Mouse (Mus musculus) stomach, postnatal 0 days (tissue): ENCODE results near the gene Lrrtm4. TPM values are rescaled to one million over a fixed set of nuclear protein-coding genes. Genes with fewer than 3 reads are reported as not detected.

ENCODE experiments used
- ATAC-seq: fragments of 200-750 bp; cut with Nextera tagmentation; 2 replicates; pipeline ENCODE4 v1.8.0; 2017; ENCODE audit not compliant: low FRiP score, low TSS enrichment
- DNase-seq: peaks from one replicate; pipeline ENCODE4 v3.0.0-alpha.2; 2016; ENCODE audit warnings: low spot score
- H3K27ac ChIP-seq: fragments of 300-500 bp; sonication (generic); replicated peaks from 2 replicates; pipeline ENCODE4 v1.5.1; 2014; ENCODE audit warnings: mild to moderate bottlenecking, control low read depth
- H3K27me3 ChIP-seq: fragments of 300-500 bp; sonication (generic); 2 replicates; pipeline ENCODE4 v1.6.1; 2014; ENCODE audit warnings: low read length; ENCODE audit not compliant: control insufficient read depth, insufficient read depth
- H3K36me3 ChIP-seq: fragments of 300-500 bp; sonication (generic); 2 replicates; pipeline ENCODE4 v1.6.1; 2014; ENCODE audit warnings: low read length, mixed read lengths; ENCODE audit not compliant: control insufficient read depth, insufficient read depth
- H3K4me1 ChIP-seq: fragments of 300-500 bp; sonication (generic); replicated peaks from 2 replicates; pipeline ENCODE4 v1.6.1; 2014; ENCODE audit warnings: antibody characterized with exemption; ENCODE audit not compliant: control insufficient read depth, insufficient read depth
- H3K4me2 ChIP-seq: fragments of 300-500 bp; sonication (generic); replicated peaks from 2 replicates; pipeline ENCODE4 v1.6.1; 2014; ENCODE audit warnings: low read depth, mild to moderate bottlenecking, control low read depth, moderate library complexity
- H3K4me3 ChIP-seq: fragments of 300-500 bp; sonication (generic); 2 replicates; pipeline ENCODE4 v1.5.1; 2014; ENCODE audit warnings: low read depth, low read length, control low read depth
- H3K9ac ChIP-seq: fragments of 300-500 bp; sonication (generic); 2 replicates; pipeline ENCODE4 v1.6.1; 2014; ENCODE audit warnings: mild to moderate bottlenecking, low read length, control low read depth, mixed read lengths
- H3K9me3 ChIP-seq: fragments of 300-500 bp; sonication (generic); 2 replicates; pipeline ENCODE4 v1.6.1; 2016; ENCODE audit warnings: low read length; ENCODE audit not compliant: control insufficient read depth
- CTCF ChIP-seq: IDR thresholded peaks from 2 replicates; pipeline ENCODE4 v1.5.1; 2016; ENCODE audit warnings: antibody characterized with exemption, low read depth, mild to moderate bottlenecking, moderate library complexity
- EP300 ChIP-seq: optimal IDR thresholded peaks from 2 replicates; pipeline ENCODE3; 2016; ENCODE audit warnings: antibody characterized with exemption
- WGBS: fragments of 180-500 bp; shearing (Covaris S2); extraction: QIAGEN DNeasy Blood & Tissue Kit; methylation state at CpG from one replicate; pipeline ENCODE4 v1.1.7; 2014; 5-methylcytosine and 5-hydroxymethylcytosine counted together
- polyA plus RNA-seq: library from polyadenylated mRNA; unstranded; fragments of >200 nt; fragmentation: Nextera tagmentation; extraction: Ambion mirVana; gene quantifications from 2 replicates; pipeline ENCODE4 v1.2.1, GENCODE M21; 2015

The Lrrtm4 gene
- polyA plus RNA-seq, 1 experiment from 2014 or later: 0.67 TPM

- Histone ChIP-seq H3K36me3 (no peaks in the 10 kb centered on the region), H3K4me3 (no peak overlapping the region), H3K27me3 (no peaks in the 10 kb centered on the region), H3K4me1 (no peaks in the 10 kb centered on the region), H3K4me2 (no peak overlapping the region), H3K9ac (no peak overlapping the region), H3K27ac (no peak overlapping the region), H3K9me3 (no peaks in the 10 kb centered on the region)
- no peak for TF ChIP-seq CTCF
- TF ChIP-seq EP300: no peak
- ATAC-seq (no peak), DNase-seq (no peak)
- 65% methylated on average over 4 of the region's 4 CpGs for WGBS
Measured at GRCm38 (mm10) chr6:80094909-80095308, 76.2 kb downstream of the Lrrtm4 start.

- TF ChIP-seq EP300 (no peak), CTCF (no peak)
- ATAC-seq: no peak
- Histone ChIP-seq H3K4me1 (no peaks in the 10 kb centered on the region), H3K9me3 (no peaks in the 10 kb centered on the region), H3K4me2 (no peak overlapping the region), H3K4me3 (no peak overlapping the region), H3K36me3 (no peaks in the 10 kb centered on the region), H3K27me3 (no peaks in the 10 kb centered on the region), H3K27ac (no peak overlapping the region), H3K9ac (no peak overlapping the region)
- no peak for DNase-seq
- 86% methylated on average over 2 of the region's 2 CpGs for WGBS
Measured at GRCm38 (mm10) chr6:80105343-80105742, 86.7 kb downstream of the Lrrtm4 start.

GRCm38 (mm10) chr6:80105843-80106242 lies 87.2 kb downstream of the Lrrtm4 start:
- WGBS: 83% methylated on average over 1 of the region's 1 CpGs
- no peak overlapping the region for H3K27ac ChIP-seq
- H3K9me3 ChIP-seq: no peaks in the 10 kb centered on the region
- H3K36me3 ChIP-seq: no peaks in the 10 kb centered on the region
- ATAC-seq (no peak), DNase-seq (no peak)
- no peak overlapping the region for H3K9ac ChIP-seq
- no peaks in the 10 kb centered on the region for H3K4me1 ChIP-seq
- no peak overlapping the region for H3K4me2 ChIP-seq
- no peak for TF ChIP-seq EP300
- TF ChIP-seq CTCF: no peak
- no peak overlapping the region for H3K4me3 ChIP-seq
- no peaks in the 10 kb centered on the region for H3K27me3 ChIP-seq

- Histone ChIP-seq H3K9me3 (no peaks in the 10 kb centered on the region), H3K4me2 (no peak overlapping the region), H3K27me3 (no peaks in the 10 kb centered on the region), H3K36me3 (no peaks in the 10 kb centered on the region), H3K9ac (no peak overlapping the region), H3K4me1 (no peaks in the 10 kb centered on the region), H3K4me3 (no peak overlapping the region), H3K27ac (no peak overlapping the region)
- TF ChIP-seq CTCF (no peak), EP300 (no peak)
- ATAC-seq (no peak), DNase-seq (no peak)
- WGBS: 73% methylated on average over 1 of the region's 1 CpGs
Measured at GRCm38 (mm10) chr6:80126419-80126818, 107.7 kb downstream of the Lrrtm4 start.

- H3K9ac ChIP-seq: no peak overlapping the region
- no peak for DNase-seq
- H3K4me1 ChIP-seq: no peaks in the 10 kb centered on the region
- no peaks in the 10 kb centered on the region for H3K36me3 ChIP-seq
- H3K4me3 ChIP-seq: no peak overlapping the region
- 71% methylated on average over 4 of the region's 4 CpGs for WGBS
- ATAC-seq: no peak
- H3K27ac ChIP-seq: no peak overlapping the region
- H3K4me2 ChIP-seq: no peak overlapping the region
- H3K9me3 ChIP-seq: no peaks in the 10 kb centered on the region
- TF ChIP-seq CTCF (no peak), EP300 (no peak)
- no peaks in the 10 kb centered on the region for H3K27me3 ChIP-seq
Measured at GRCm38 (mm10) chr6:80162585-80162984, 143.9 kb downstream of the Lrrtm4 start.

- H3K27me3 ChIP-seq: no peaks in the 10 kb centered on the region
- H3K4me3 ChIP-seq: no peak overlapping the region
- ATAC-seq (no peak), DNase-seq (no peak)
- no peak overlapping the region for H3K27ac ChIP-seq
- no peaks in the 10 kb centered on the region for H3K9me3 ChIP-seq
- no peak overlapping the region for H3K4me2 ChIP-seq
- TF ChIP-seq EP300 (no peak), CTCF (no peak)
- WGBS: 65% methylated on average over 1 of the region's 1 CpGs
- H3K9ac ChIP-seq: no peak overlapping the region
- no peaks in the 10 kb centered on the region for H3K4me1 ChIP-seq
- no peaks in the 10 kb centered on the region for H3K36me3 ChIP-seq
Measured at GRCm38 (mm10) chr6:80181916-80182315, 163.2 kb downstream of the Lrrtm4 start.
